Mouse (Mus musculus): ENCODE measurements at regions not wholly inside any gene's neighbourhood (a gene's known extent, or its start where the extent isn't known, plus 50 kb on each side); places are given as distances from the start of the nearest gene placed in this dataset.
A peak's percentile ranks its signal among the peaks of the same experiment; 100 is the strongest.

- no peak overlapping the region for H3K27ac ChIP-seq
- no peak for DNase-seq (ENCODE audit: low spot score)
- no peaks in the 10 kb centered on the region for H3K36me3 ChIP-seq
- no peaks in the 10 kb centered on the region for H3K4me1 ChIP-seq (replicated peaks)
- peaks cover 52% of the 10 kb centered on the region for H3K27me3 ChIP-seq (ENCODE audit: insufficient read depth, poor library complexity, severe bottlenecking)
- WGBS = 86% methylated on average over 1 of the region's 1 CpGs
- no peak overlapping the region for H3K4me3 ChIP-seq
- H3K9me3 ChIP-seq = no peaks in the 10 kb centered on the region
These were observed 122.6 kb upstream of the Egfl6 start for GRCm38 (mm10) chrX:166708106-166708505.

- Histone ChIP-seq H3K36me3 (no peaks in the 10 kb centered on the region), H3K27ac (no peak overlapping the region), H3K4me1 (replicated peaks) (no peaks in the 10 kb centered on the region), H3K4me3 (no peak overlapping the region), H3K9me3 (no peaks in the 10 kb centered on the region), H3K27me3 (ENCODE audit: insufficient read depth, poor library complexity, severe bottlenecking) (peaks cover 44% of the 10 kb centered on the region)
- 74% methylated on average over 1 of the region's 1 CpGs for WGBS
- no peak for DNase-seq (ENCODE audit: low spot score)
These were observed 121.5 kb upstream of the Egfl6 start for GRCm38 (mm10) chrX:166707029-166707428.

- no peak overlapping the region for H3K27ac ChIP-seq
- 88% methylated on average over 2 of the region's 2 CpGs for WGBS
- no peaks in the 10 kb centered on the region for H3K36me3 ChIP-seq
- no peak for DNase-seq (ENCODE audit: low spot score)
- peaks cover 52% of the 10 kb centered on the region for H3K27me3 ChIP-seq (ENCODE audit: insufficient read depth, poor library complexity, severe bottlenecking)
- H3K4me3 ChIP-seq = no peak overlapping the region
- no peaks in the 10 kb centered on the region for H3K4me1 ChIP-seq (replicated peaks)
- no peaks in the 10 kb centered on the region for H3K9me3 ChIP-seq
These were observed 118.8 kb upstream of the Egfl6 start for GRCm38 (mm10) chrX:166704311-166704710.

- H3K27me3 ChIP-seq (ENCODE audit: insufficient read depth, poor library complexity, severe bottlenecking) = peaks cover 53% of the 10 kb centered on the region
- H3K27ac ChIP-seq = no peak overlapping the region
- peaks cover 10% of the 10 kb centered on the region; the same call in 1 of the 2 replicates for H3K4me1 ChIP-seq (replicated peaks)
- no peaks in the 10 kb centered on the region for H3K9me3 ChIP-seq
- 88% methylated on average over 3 of the region's 3 CpGs for WGBS
- no peak for DNase-seq (ENCODE audit: low spot score)
- no peaks in the 10 kb centered on the region for H3K36me3 ChIP-seq
- no peak overlapping the region for H3K4me3 ChIP-seq
These were observed 108.7 kb upstream of the Egfl6 start for GRCm38 (mm10) chrX:166694219-166694618.

GRCm38 (mm10) chrX:166688779-166689178 lies 103.3 kb upstream of the Egfl6 start:
- Histone ChIP-seq H3K27me3 (ENCODE audit: insufficient read depth, poor library complexity, severe bottlenecking) (peaks cover 48% of the 10 kb centered on the region), H3K4me1 (replicated peaks) (no peaks in the 10 kb centered on the region), H3K27ac (no peak overlapping the region), H3K36me3 (no peaks in the 10 kb centered on the region), H3K4me3 (no peak overlapping the region), H3K9me3 (no peaks in the 10 kb centered on the region)
- 84% methylated on average over 3 of the region's 3 CpGs for WGBS
- DNase-seq (ENCODE audit: low spot score) = no peak

- peaks cover 77% of the 10 kb centered on the region for H3K27me3 ChIP-seq (ENCODE audit: insufficient read depth, poor library complexity, severe bottlenecking)
- DNase-seq (ENCODE audit: low spot score) = no peak
- WGBS = 84% methylated on average over 3 of the region's 3 CpGs
- H3K36me3 ChIP-seq = no peaks in the 10 kb centered on the region
- H3K4me3 ChIP-seq = no peak overlapping the region
- H3K27ac ChIP-seq = no peak overlapping the region
- no peaks in the 10 kb centered on the region for H3K4me1 ChIP-seq (replicated peaks)
- H3K9me3 ChIP-seq = no peaks in the 10 kb centered on the region
These were observed 87.9 kb upstream of the Egfl6 start for GRCm38 (mm10) chrX:166673404-166673803.

GRCm38 (mm10) chrX:166672617-166673016 lies 87.1 kb upstream of the Egfl6 start:
- H3K27me3 ChIP-seq (ENCODE audit: insufficient read depth, poor library complexity, severe bottlenecking) = peaks cover 77% of the 10 kb centered on the region
- H3K9me3 ChIP-seq = no peaks in the 10 kb centered on the region
- no peak overlapping the region for H3K4me3 ChIP-seq
- no peaks in the 10 kb centered on the region for H3K36me3 ChIP-seq
- DNase-seq (ENCODE audit: low spot score) = no peak
- no peaks in the 10 kb centered on the region for H3K4me1 ChIP-seq (replicated peaks)
- 88% methylated on average over 1 of the region's 1 CpGs for WGBS
- H3K27ac ChIP-seq = no peak overlapping the region

- no peak overlapping the region for H3K27ac ChIP-seq
- DNase-seq (ENCODE audit: low spot score) = no peak
- WGBS = 92% methylated on average over 4 of the region's 4 CpGs
- no peaks in the 10 kb centered on the region for H3K4me1 ChIP-seq (replicated peaks)
- no peaks in the 10 kb centered on the region for H3K9me3 ChIP-seq
- no peaks in the 10 kb centered on the region for H3K36me3 ChIP-seq
- no peak overlapping the region for H3K4me3 ChIP-seq
- peaks cover 77% of the 10 kb centered on the region for H3K27me3 ChIP-seq (ENCODE audit: insufficient read depth, poor library complexity, severe bottlenecking)
These were observed 86.3 kb upstream of the Egfl6 start for GRCm38 (mm10) chrX:166671853-166672252.

- 78% methylated on average over 2 of the region's 2 CpGs for WGBS
- H3K4me3 ChIP-seq = no peak overlapping the region
- H3K4me1 ChIP-seq (replicated peaks) = peaks cover 10% of the 10 kb centered on the region; the same call in 1 of the 2 replicates
- H3K27me3 ChIP-seq (ENCODE audit: insufficient read depth, poor library complexity, severe bottlenecking) = peaks cover 83% of the 10 kb centered on the region
- no peaks in the 10 kb centered on the region for H3K36me3 ChIP-seq
- no peaks in the 10 kb centered on the region for H3K9me3 ChIP-seq
- DNase-seq (ENCODE audit: low spot score) = no peak
- H3K27ac ChIP-seq = no peak overlapping the region
These were observed 80.8 kb upstream of the Egfl6 start for GRCm38 (mm10) chrX:166666304-166666703.

- DNase-seq (ENCODE audit: low spot score) = peak; percentile 15
- Histone ChIP-seq H3K4me1 (replicated peaks) (peaks cover 13% of the 10 kb centered on the region; the same call in 1 of the 2 replicates), H3K4me3 (no peak overlapping the region), H3K27me3 (ENCODE audit: insufficient read depth, poor library complexity, severe bottlenecking) (peaks cover 61% of the 10 kb centered on the region), H3K9me3 (no peaks in the 10 kb centered on the region), H3K27ac (peak overlapping the region; percentile 87), H3K36me3 (no peaks in the 10 kb centered on the region)
- 40% methylated on average over 6 of the region's 6 CpGs for WGBS
These were observed 76.3 kb upstream of the Egfl6 start for GRCm38 (mm10) chrX:166661808-166662207.

- H3K27ac ChIP-seq = peak overlapping the region; percentile 87
- 18% methylated on average over 16 of the region's 16 CpGs for WGBS
- peak overlapping the region; percentile 26; the same call in 1 of the 2 replicates for H3K4me3 ChIP-seq
- peaks cover 61% of the 10 kb centered on the region for H3K27me3 ChIP-seq (ENCODE audit: insufficient read depth, poor library complexity, severe bottlenecking)
- no peaks in the 10 kb centered on the region for H3K36me3 ChIP-seq
- H3K9me3 ChIP-seq = no peaks in the 10 kb centered on the region
- peaks cover 13% of the 10 kb centered on the region; the same call in 1 of the 2 replicates for H3K4me1 ChIP-seq (replicated peaks)
- DNase-seq (ENCODE audit: low spot score) = peak; percentile 69
These were observed 75.7 kb upstream of the Egfl6 start for GRCm38 (mm10) chrX:166661043-166661718.

GRCm38 (mm10) chrX:166660715-166661042 lies 75.2 kb upstream of the Egfl6 start:
- H3K27me3 ChIP-seq (ENCODE audit: insufficient read depth, poor library complexity, severe bottlenecking) = peaks cover 62% of the 10 kb centered on the region
- no peak overlapping the region for H3K4me3 ChIP-seq
- no peaks in the 10 kb centered on the region for H3K9me3 ChIP-seq
- 28% methylated on average over 6 of the region's 6 CpGs for WGBS
- DNase-seq (ENCODE audit: low spot score) = no peak
- H3K27ac ChIP-seq = peak overlapping the region; percentile 87
- H3K36me3 ChIP-seq = no peaks in the 10 kb centered on the region
- peaks cover 13% of the 10 kb centered on the region; the same call in 1 of the 2 replicates for H3K4me1 ChIP-seq (replicated peaks)

GRCm38 (mm10) chrX:166652400-166652799 lies 66.9 kb upstream of the Egfl6 start:
- 64% methylated on average over 3 of the region's 3 CpGs for WGBS
- H3K36me3 ChIP-seq = no peaks in the 10 kb centered on the region
- no peak overlapping the region for H3K27ac ChIP-seq
- no peaks in the 10 kb centered on the region for H3K9me3 ChIP-seq
- no peak overlapping the region for H3K4me3 ChIP-seq
- DNase-seq (ENCODE audit: low spot score) = peak; percentile 12
- peaks cover 41% of the 10 kb centered on the region for H3K27me3 ChIP-seq (ENCODE audit: insufficient read depth, poor library complexity, severe bottlenecking)
- H3K4me1 ChIP-seq (replicated peaks) = no peaks in the 10 kb centered on the region

GRCm38 (mm10) chrX:166645713-166646112 lies 60.2 kb upstream of the Egfl6 start:
- WGBS = 69% methylated on average over 7 of the region's 7 CpGs
- Histone ChIP-seq H3K4me1 (replicated peaks) (no peaks in the 10 kb centered on the region), H3K27me3 (ENCODE audit: insufficient read depth, poor library complexity, severe bottlenecking) (peaks cover 26% of the 10 kb centered on the region; the same call in 1 of the 2 replicates), H3K36me3 (no peaks in the 10 kb centered on the region), H3K4me3 (no peak overlapping the region), H3K9me3 (no peaks in the 10 kb centered on the region), H3K27ac (no peak overlapping the region)
- no peak for DNase-seq (ENCODE audit: low spot score)

Measured in hindbrain, embryonic 10.5 days (tissue).